Mouse (Mus musculus): ENCODE data around the gene Ocel1. TPM values are rescaled to one million over a fixed set of nuclear protein-coding genes. Genes with fewer than 3 reads are reported as not detected.
"Not testable (repeated sequence)": the region's sequence is repeated elsewhere in the genome, so short reads cannot be mapped to it uniquely, and the experiment has no call there.

Ocel1 gene
- polyA plus RNA-seq (2015; fragmentation: Nextera tagmentation; extraction: Ambion mirVana) = 5.5 and 6.3 TPM in 2 replicates

DNA sequence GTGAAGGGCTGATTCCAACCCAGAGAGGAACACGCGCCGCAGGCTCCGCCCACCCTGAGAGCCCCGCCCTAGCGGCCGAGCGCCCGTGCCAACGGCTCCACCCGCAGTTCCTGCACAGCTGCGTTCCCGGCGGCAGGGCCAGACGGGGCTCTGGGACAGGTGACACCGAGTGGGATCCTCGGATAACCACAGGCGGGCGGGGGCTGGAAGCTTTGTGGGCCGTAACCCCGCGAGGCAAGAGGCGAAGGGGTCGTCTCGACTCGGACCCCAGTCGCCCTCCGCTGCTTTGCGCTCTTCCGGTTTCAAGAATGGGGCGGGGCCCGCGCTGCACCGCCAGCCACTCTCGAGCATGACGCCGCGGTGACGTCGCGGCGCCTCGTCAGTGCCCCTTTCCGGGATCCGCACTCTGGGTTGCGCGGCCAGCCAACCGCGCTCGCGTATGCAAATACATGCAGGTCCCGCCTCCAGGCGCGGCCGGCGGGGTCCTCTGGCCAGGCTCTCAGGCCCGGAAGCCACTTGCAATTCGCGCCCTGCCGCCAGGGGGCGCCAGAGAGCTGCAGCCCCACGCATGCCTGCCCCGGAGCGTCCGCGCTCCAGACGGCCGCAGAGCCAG, at the start of gene Ocel1:
Gene Ocel1, plus strand, starts transcription at position 63 of the 613 bp plus-strand sequence.
- Histone ChIP-seq H3K9me3 (ENCODE audit: control insufficient read depth, low read length) (no peaks in the 10 kb centered on the region), H3K9ac (ENCODE audit: low read depth, low read length) (peak within 1 kb of the TSS; percentile 77), H3K4me3 (ENCODE audit: low read length) (peak within 1 kb of the TSS; percentile 77), H3K27me3 (replicated peaks; ENCODE audit: control insufficient read depth, insufficient read depth, low read length) (no peaks in the 10 kb centered on the region), H3K4me1 (ENCODE audit: control insufficient read depth, insufficient read depth, low read depth, low read length) (peaks cover 22% of the 10 kb centered on the region), H3K27ac (ENCODE audit: low read depth, low read length) (peak within 1 kb of the TSS; percentile 89), H3K36me3 (ENCODE audit: control insufficient read depth, insufficient read depth, low read length) (peaks cover 19% of the 10 kb centered on the region), H3K4me2 (ENCODE audit: low read length) (peak within 1 kb of the TSS; percentile 64)
- WGBS = under 1% methylated on average over 67 of the region's 68 CpGs
- peak; percentile 86 for ATAC-seq

GRCm38 (mm10) chr8:71322939-71323338, 48.2 kb upstream of the Ocel1 start:
- Histone ChIP-seq H3K27ac (ENCODE audit: low read depth, low read length) (no peak overlapping the region), H3K4me3 (ENCODE audit: low read length) (no peak overlapping the region), H3K9ac (ENCODE audit: low read depth, low read length) (no peak overlapping the region), H3K36me3 (ENCODE audit: control insufficient read depth, insufficient read depth, low read length) (peaks cover 27% of the 10 kb centered on the region), H3K4me1 (ENCODE audit: control insufficient read depth, insufficient read depth, low read depth, low read length) (no peaks in the 10 kb centered on the region), H3K27me3 (replicated peaks; ENCODE audit: control insufficient read depth, insufficient read depth, low read length) (no peaks in the 10 kb centered on the region), H3K9me3 (ENCODE audit: control insufficient read depth, low read length) (no peaks in the 10 kb centered on the region), H3K4me2 (ENCODE audit: low read length) (no peak overlapping the region)
- 98% methylated on average over 3 of the region's 3 CpGs for WGBS
- ATAC-seq = no peak

GRCm38 (mm10) chr8:71324848-71325247, 46.2 kb upstream of the Ocel1 start:
- no peak for ATAC-seq
- Histone ChIP-seq H3K27me3 (replicated peaks; ENCODE audit: control insufficient read depth, insufficient read depth, low read length) (no peaks in the 10 kb centered on the region), H3K36me3 (ENCODE audit: control insufficient read depth, insufficient read depth, low read length) (peaks cover 42% of the 10 kb centered on the region), H3K9ac (ENCODE audit: low read depth, low read length) (no peak overlapping the region), H3K4me1 (ENCODE audit: control insufficient read depth, insufficient read depth, low read depth, low read length) (no peaks in the 10 kb centered on the region), H3K4me3 (ENCODE audit: low read length) (no peak overlapping the region), H3K4me2 (ENCODE audit: low read length) (no peak overlapping the region), H3K27ac (ENCODE audit: low read depth, low read length) (no peak overlapping the region), H3K9me3 (ENCODE audit: control insufficient read depth, low read length) (no peaks in the 10 kb centered on the region)
- WGBS = 100% methylated on average over 1 of the region's 1 CpGs

- not testable (repeated sequence) for H3K27me3 ChIP-seq (replicated peaks; ENCODE audit: control insufficient read depth, insufficient read depth, low read length); ATAC-seq; H3K9me3 ChIP-seq (ENCODE audit: control insufficient read depth, low read length); H3K9ac ChIP-seq (ENCODE audit: low read depth, low read length); H3K4me2 ChIP-seq (ENCODE audit: low read length); H3K27ac ChIP-seq (ENCODE audit: low read depth, low read length); H3K4me3 ChIP-seq (ENCODE audit: low read length); H3K4me1 ChIP-seq (ENCODE audit: control insufficient read depth, insufficient read depth, low read depth, low read length)
- peaks cover 26% of the 10 kb centered on the region for H3K36me3 ChIP-seq (ENCODE audit: control insufficient read depth, insufficient read depth, low read length)
- WGBS = 91% methylated on average over 5 of the region's 6 CpGs
Measured at GRCm38 (mm10) chr8:71337834-71338233, 33.3 kb upstream of the Ocel1 start.

DNA sequence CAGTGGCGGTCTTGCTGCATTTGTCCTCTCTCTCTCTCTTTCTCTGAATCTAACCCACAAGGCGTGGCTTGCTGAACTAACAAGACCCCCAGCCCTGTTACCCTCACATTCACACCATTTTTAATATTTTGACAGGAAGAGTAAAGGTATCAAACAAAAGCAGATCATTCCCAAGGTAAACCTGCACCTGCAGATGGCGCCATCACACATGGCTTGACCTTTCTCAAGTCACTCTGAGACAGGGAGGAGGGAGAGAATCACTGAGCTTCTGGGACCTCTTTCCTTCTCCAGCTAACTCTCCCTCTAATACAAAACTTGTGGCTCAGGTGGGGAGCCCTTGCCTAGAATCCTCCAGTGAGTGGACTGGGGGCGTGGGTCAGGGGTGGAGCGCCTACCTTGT, 30.5 kb upstream of the Ocel1 start:
- peaks cover 32% of the 10 kb centered on the region for H3K36me3 ChIP-seq (ENCODE audit: control insufficient read depth, insufficient read depth, low read length)
- H3K4me2 ChIP-seq (ENCODE audit: low read length) = no peak overlapping the region
- ATAC-seq = no peak
- H3K9me3 ChIP-seq (ENCODE audit: control insufficient read depth, low read length) = no peaks in the 10 kb centered on the region
- H3K27ac ChIP-seq (ENCODE audit: low read depth, low read length) = no peak overlapping the region
- no peak overlapping the region for H3K4me3 ChIP-seq (ENCODE audit: low read length)
- 81% methylated on average over 5 of the region's 5 CpGs for WGBS
- H3K27me3 ChIP-seq (replicated peaks; ENCODE audit: control insufficient read depth, insufficient read depth, low read length) = no peaks in the 10 kb centered on the region
- H3K4me1 ChIP-seq (ENCODE audit: control insufficient read depth, insufficient read depth, low read depth, low read length) = no peaks in the 10 kb centered on the region
- no peak overlapping the region for H3K9ac ChIP-seq (ENCODE audit: low read depth, low read length)

GRCm38 (mm10) chr8:71346581-71346980, 24.5 kb upstream of the Ocel1 start:
- Histone ChIP-seq H3K9ac (ENCODE audit: low read depth, low read length) (no peak overlapping the region), H3K27me3 (replicated peaks; ENCODE audit: control insufficient read depth, insufficient read depth, low read length) (no peaks in the 10 kb centered on the region), H3K4me2 (ENCODE audit: low read length) (no peak overlapping the region), H3K9me3 (ENCODE audit: control insufficient read depth, low read length) (no peaks in the 10 kb centered on the region), H3K4me1 (ENCODE audit: control insufficient read depth, insufficient read depth, low read depth, low read length) (no peaks in the 10 kb centered on the region), H3K27ac (ENCODE audit: low read depth, low read length) (no peak overlapping the region), H3K36me3 (ENCODE audit: control insufficient read depth, insufficient read depth, low read length) (peaks cover 62% of the 10 kb centered on the region), H3K4me3 (ENCODE audit: low read length) (no peak overlapping the region)
- ATAC-seq = no peak
- WGBS = 80% methylated on average over 1 of the region's 1 CpGs

DNA sequence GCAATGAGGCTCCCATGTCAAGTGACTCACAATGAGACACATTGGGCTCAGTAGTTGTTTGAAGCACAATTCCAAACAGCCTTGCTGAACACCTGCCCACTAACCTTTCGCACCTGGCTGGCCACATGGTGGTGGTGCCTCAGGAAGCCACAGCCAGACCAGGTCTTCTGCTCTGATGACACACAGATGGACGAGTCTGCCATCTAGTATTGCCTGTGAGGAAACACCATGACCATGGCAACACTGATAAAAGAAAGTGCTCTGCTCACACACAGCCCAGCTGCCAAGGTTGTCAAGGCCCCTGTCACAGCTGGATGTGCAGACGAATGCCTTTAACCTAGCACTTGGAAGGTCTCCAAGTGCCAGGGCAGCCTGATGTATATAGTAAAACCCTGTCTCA, 20.0 kb upstream of the Ocel1 start:
- peaks cover 70% of the 10 kb centered on the region for H3K36me3 ChIP-seq (ENCODE audit: control insufficient read depth, insufficient read depth, low read length)
- H3K9ac ChIP-seq (ENCODE audit: low read depth, low read length) = no peak overlapping the region
- H3K9me3 ChIP-seq (ENCODE audit: control insufficient read depth, low read length) = no peaks in the 10 kb centered on the region
- H3K4me1 ChIP-seq (ENCODE audit: control insufficient read depth, insufficient read depth, low read depth, low read length) = no peaks in the 10 kb centered on the region
- WGBS = 84% methylated on average over 3 of the region's 3 CpGs
- H3K27ac ChIP-seq (ENCODE audit: low read depth, low read length) = no peak overlapping the region
- no peak overlapping the region for H3K4me2 ChIP-seq (ENCODE audit: low read length)
- H3K27me3 ChIP-seq (replicated peaks; ENCODE audit: control insufficient read depth, insufficient read depth, low read length) = no peaks in the 10 kb centered on the region
- no peak for ATAC-seq
- H3K4me3 ChIP-seq (ENCODE audit: low read length) = no peak overlapping the region

- ATAC-seq = no peak
- Histone ChIP-seq H3K9me3 (ENCODE audit: control insufficient read depth, low read length) (no peaks in the 10 kb centered on the region), H3K4me1 (ENCODE audit: control insufficient read depth, insufficient read depth, low read depth, low read length) (no peaks in the 10 kb centered on the region), H3K36me3 (ENCODE audit: control insufficient read depth, insufficient read depth, low read length) (peaks cover 70% of the 10 kb centered on the region), H3K27me3 (replicated peaks; ENCODE audit: control insufficient read depth, insufficient read depth, low read length) (no peaks in the 10 kb centered on the region), H3K4me2 (ENCODE audit: low read length) (no peak overlapping the region), H3K4me3 (ENCODE audit: low read length) (no peak overlapping the region), H3K27ac (ENCODE audit: low read depth, low read length) (no peak overlapping the region), H3K9ac (ENCODE audit: low read depth, low read length) (no peak overlapping the region)
- 96% methylated on average over 1 of the region's 1 CpGs for WGBS
Measured at GRCm38 (mm10) chr8:71351520-71351919, 19.6 kb upstream of the Ocel1 start.

DNA sequence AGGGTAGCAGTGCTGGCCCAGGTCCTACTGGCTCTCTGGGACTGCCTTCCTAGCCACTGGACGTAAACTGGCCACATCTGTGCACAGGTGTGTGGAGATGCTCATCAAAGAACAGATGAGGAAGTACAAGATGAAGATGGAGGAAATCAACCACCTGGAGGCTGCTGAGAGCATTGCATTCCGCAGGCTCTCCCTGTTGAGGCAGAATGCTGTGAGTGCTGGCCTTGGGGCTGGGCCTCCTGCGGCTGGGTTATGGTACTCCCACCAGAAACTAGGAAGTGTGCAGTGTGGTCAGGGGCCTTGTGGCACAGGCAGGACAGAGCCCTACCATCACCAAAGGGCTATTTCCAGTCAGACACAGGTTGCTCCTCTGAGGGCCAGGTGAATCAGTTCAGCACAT, 13.1 kb upstream of the Ocel1 start:
- peaks cover 50% of the 10 kb centered on the region for H3K36me3 ChIP-seq (ENCODE audit: control insufficient read depth, insufficient read depth, low read length)
- ATAC-seq = no peak

More for the DNA sequence above, 13.1 kb upstream of the Ocel1 start:
- Histone ChIP-seq H3K4me1 (ENCODE audit: control insufficient read depth, insufficient read depth, low read depth, low read length) (no peaks in the 10 kb centered on the region), H3K27ac (ENCODE audit: low read depth, low read length) (no peak overlapping the region), H3K9ac (ENCODE audit: low read depth, low read length) (no peak overlapping the region), H3K9me3 (ENCODE audit: control insufficient read depth, low read length) (no peaks in the 10 kb centered on the region), H3K4me2 (ENCODE audit: low read length) (no peak overlapping the region), H3K27me3 (replicated peaks; ENCODE audit: control insufficient read depth, insufficient read depth, low read length) (no peaks in the 10 kb centered on the region), H3K4me3 (ENCODE audit: low read length) (no peak overlapping the region)
- 82% methylated on average over 3 of the region's 3 CpGs for WGBS

Data from hindbrain, embryonic 16.5 days (tissue).